Mouse (Mus musculus): Measurements from ENCODE around the gene Bcl11a.

Bcl11a gene

DNA sequence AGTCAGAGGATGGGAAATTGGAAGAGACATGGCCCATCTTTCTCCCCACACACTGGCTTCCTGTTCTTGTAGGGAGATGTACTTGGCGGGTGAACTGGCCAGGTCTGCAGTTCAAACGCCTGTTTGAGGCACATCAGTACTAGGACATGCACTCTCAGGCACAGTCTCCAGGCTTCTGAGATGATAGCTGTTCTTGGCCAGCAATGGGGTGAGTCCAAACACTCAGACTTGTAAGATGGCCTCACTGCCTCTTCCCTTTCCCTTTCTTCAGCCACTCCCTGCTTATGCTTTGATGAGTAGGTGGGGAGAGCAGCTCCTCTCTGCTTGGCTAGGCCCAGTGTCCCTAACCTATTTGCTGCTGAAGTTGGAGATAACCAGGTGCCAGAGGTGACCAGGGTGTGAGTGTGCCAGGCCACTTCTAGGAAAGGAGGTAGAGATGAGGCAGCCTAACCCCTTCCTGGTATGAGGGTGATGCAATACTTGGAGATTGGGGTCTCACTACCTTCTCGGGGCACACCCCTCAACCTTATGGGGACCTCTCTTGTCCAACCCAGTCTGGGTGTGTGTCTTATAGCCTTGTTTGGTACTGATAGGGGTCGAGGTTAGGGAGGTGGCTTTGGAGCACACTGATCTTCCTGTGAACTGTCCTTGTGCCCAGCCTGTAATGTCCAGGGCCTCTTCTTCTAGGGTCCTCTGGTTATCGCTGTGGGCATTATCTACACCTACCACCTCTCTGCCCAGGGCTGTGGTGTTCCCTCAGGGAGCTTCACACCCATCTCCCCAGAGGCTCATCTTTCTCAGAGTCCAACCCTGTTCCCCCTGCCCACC lies 51.7 kb downstream of the Bcl11a start:
- DNase-seq (ENCODE audit: low spot score in 2 of 2): no peak

DNA sequence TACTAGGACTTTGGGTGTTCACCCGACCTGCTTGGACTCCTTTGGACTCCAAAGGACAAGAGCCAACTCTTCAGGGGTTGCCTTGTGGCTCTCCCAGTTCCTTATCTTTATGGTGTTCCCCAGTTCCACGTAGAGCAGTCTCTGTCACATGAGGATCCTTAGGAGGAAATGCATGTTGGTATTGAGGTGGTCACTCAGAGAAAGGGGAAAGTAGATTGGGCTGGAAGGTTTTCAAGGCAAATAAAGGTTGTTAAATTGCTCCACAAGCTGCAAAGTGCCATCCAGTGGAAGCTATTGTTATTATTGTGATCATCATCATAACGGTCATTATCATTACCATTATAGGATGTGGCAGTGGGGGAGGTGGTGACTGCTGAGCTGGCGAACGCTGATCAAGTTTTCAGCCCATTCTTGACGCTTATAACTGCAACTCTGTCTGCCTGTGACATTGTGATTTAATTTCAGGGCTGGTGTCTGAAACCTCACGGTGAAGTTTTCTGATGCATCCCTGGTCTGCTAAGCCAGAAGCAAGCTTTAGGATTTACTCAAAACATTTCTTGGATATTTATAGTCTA lies 52.4 kb downstream of the Bcl11a start:
- DNase-seq (ENCODE audit: low spot score in 2 of 2): no peak

GRCm38 (mm10) chr11:24131818-24132217 lies 54.0 kb downstream of the Bcl11a start:
- no peak for DNase-seq (ENCODE audit: low spot score in 2 of 2)

DNA sequence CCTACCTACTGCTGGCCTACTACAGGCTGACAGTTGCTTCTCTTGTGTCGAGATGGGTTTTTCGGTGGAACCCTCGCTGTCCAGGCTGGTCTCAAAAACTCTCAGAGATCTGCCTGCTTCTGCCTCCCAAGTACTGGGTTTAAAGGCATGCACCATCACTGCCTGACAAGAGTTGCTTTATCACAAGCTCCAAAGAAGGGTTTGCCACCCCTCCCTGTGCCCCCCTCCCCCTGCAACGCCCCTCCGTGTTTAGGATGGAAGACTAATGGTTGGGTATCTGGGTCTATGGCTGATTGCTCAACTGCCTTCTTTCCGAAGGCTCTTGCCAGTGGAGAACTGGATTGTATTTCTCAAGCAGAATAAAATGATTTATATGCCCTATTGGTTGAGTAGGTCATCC lies 54.5 kb downstream of the Bcl11a start:
- DNase-seq (ENCODE audit: low spot score in 2 of 2): no peak

- DNase-seq (ENCODE audit: low spot score in 2 of 2): no peak
Observed at GRCm38 (mm10) chr11:24132853-24133252, 55.0 kb downstream of the Bcl11a start.

DNA sequence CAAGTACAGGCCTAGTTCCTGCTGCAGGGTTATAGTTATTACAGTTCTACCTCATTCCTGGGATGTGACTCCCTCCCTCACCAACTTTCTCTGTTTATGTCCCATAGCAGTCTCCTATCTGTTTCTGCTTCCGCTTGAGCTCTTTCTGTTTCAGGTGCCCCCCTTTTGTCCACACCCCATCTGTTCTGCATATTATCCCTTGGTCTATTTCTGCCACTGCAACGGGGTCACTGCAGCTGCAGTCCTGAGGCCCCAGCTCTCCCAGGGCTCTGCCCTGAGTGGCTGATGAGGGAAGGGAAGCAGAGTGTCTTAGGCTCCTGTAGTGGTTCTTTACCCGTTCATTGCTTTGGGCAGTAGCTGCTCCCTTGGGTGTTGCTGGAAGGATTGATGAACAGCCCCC lies 55.6 kb downstream of the Bcl11a start:
- DNase-seq (ENCODE audit: low spot score in 2 of 2): no peak

- no peak for DNase-seq (ENCODE audit: low spot score in 2 of 2)
Observed at GRCm38 (mm10) chr11:24133928-24134327, 56.1 kb downstream of the Bcl11a start.

GRCm38 (mm10) chr11:24135244-24135643 lies 57.4 kb downstream of the Bcl11a start:
- no peak for DNase-seq (ENCODE audit: low spot score in 2 of 2)

DNA sequence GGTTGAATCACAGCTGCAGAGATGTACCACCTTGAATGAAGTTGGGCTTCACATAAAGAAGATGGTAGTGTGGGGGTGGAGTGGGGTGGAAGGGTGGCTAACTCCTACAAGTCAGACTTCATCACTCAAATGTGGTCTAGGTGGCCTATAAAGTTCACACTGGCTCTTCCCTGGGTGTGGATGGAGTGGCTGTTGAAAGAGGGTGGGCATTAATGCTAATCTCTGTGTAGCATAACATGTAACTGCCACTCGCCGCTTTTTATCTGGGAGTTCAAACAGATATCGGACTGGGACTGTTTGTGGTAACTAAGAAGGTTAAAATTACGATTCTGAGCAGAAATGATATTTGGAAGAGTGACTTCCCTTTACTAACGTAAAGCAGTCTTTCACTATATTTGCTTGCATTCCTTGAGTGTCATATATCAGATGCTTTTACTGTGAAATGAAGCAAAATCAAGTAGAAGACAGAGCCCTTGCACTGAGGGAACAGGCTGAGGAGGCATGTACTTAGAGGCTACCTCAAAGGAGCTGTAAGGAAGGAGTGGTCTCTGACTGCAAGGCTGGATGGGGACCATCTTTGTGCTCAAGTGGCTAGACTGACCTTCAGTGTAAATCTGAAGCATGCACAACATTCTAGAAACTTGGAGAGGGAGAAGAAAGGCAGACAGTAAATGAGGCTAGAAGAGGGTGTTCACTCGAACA lies 58.4 kb downstream of the Bcl11a start:
- no peak for DNase-seq (ENCODE audit: low spot score in 2 of 2)

DNA sequence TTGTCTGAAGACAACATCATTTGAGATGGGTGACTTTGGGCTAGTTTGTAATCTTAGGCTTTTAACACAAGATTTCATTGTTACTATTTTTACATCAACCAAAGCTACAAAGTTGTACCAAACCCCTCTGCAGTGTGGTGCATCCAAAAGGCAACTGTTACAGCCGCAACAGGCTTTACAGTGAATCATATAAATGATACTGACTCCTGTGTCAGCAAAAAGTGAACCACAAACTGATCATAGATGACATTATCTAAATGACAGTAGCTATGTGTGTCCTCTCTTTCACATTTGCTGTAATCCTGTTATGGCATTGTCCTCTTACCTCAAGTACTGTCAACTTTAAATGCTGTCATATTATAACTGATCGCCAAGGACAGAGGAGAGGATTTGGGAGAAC lies 60.0 kb downstream of the Bcl11a start:
- DNase-seq (ENCODE audit: low spot score in 2 of 2): no peak

DNA sequence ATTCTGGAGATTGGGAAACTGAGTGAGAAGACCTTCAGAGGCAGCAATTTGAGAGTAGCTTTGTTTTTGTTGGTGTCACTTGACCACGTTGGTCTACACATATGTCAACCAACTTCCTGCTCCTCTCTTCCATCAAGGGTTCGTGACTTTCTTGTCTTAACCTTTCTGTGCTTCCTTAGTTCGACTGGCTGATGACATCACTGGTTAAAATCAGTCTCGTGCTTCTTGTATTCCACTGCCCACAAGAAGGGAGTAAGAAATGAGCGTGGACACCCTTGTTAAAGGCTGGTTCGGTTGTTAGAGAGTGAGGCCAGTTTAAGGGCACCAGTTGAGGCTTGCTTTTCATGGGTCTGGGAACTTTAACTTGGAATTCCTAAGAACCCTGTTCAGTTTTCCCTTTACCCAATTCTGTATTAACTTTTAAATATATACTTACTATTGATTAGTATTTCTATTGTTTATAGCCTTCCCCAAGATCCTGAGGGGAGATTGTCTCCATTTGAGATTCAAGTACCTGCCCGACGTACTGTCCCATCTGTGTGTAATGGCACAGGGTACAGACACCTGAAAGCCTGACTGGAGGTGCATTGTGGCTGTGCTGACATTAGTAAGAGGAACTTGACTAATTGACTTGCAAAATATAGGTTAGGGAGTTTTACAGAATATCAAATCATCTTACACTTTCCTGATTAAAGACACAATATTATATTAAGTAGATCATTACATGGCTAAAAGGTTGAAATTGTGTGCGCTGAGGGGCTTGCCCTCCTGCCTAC lies 60.9 kb downstream of the Bcl11a start:
- no peak for DNase-seq (ENCODE audit: low spot score in 2 of 2)

GRCm38 (mm10) chr11:24139432-24139831 lies 61.6 kb downstream of the Bcl11a start:
- DNase-seq (ENCODE audit: low spot score in 2 of 2): no peak

DNA sequence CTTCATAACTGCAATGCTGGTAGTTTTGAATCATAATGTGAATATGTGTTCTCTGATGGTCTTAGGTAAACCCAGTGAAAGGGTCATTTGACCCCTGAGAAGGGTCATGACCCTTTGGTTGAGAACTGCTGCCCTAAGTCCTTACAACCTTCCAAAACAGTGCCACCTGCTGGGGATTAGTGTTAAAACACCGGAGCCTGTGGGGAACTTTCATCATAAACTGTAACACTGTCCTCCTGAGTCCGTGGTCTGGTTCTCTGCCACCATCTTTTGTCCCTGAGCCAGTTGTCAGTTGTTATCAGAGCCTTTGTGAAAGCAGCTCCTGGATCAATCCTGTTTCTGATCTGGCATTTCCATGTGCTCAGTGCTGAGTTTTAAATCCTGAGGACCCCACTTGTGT lies 62.1 kb downstream of the Bcl11a start:
- no peak for DNase-seq (ENCODE audit: low spot score in 2 of 2)

DNA sequence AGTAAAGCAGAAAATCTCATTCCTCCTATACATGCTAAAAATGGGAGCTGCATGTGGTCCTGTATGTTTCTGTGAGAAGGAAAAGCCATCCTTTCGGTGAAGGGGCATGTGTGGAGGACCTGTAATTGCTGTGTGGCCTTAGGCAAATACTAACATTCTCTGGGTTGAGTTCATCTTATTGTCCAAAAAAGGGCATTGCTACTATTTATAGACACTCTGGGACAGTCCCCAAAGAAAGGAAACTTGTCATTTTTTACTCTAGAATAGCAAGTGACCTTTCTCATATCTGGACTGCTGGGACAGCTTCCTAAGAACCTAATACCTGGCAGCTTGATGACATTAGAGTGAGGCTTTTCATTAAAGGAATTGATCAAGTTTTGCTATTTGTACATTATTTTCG lies 63.1 kb downstream of the Bcl11a start:
- DNase-seq (ENCODE audit: low spot score in 2 of 2): no peak

- no peak for DNase-seq (ENCODE audit: low spot score in 2 of 2)
Observed at GRCm38 (mm10) chr11:24141479-24142251, 63.8 kb downstream of the Bcl11a start.

GRCm38 (mm10) chr11:24142316-24142715 lies 64.5 kb downstream of the Bcl11a start:
- DNase-seq (ENCODE audit: low spot score in 2 of 2): no peak

- DNase-seq (ENCODE audit: low spot score in 2 of 2): no peak
Observed at GRCm38 (mm10) chr11:24144159-24144946, 66.5 kb downstream of the Bcl11a start.

DNA sequence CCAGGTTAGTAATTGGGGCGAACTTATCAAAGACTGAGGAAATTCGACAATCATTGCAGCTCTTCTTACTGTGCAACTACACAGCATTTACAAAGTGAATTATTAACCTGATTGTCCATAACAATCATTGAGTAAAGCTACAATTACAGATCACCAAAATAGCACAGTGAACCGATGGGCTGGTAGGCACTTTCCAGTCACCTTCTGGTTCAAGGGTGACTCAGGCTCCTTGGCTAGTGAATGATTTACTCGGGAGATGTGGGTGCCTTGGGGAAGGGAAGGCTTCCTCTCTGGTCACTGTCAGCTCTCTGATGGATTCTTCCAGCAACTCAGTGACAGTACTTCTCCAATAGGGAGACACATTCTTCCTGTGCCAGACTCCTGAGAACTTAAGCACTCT lies 68.2 kb downstream of the Bcl11a start:
- DNase-seq (ENCODE audit: low spot score in 2 of 2): no peak

DNA sequence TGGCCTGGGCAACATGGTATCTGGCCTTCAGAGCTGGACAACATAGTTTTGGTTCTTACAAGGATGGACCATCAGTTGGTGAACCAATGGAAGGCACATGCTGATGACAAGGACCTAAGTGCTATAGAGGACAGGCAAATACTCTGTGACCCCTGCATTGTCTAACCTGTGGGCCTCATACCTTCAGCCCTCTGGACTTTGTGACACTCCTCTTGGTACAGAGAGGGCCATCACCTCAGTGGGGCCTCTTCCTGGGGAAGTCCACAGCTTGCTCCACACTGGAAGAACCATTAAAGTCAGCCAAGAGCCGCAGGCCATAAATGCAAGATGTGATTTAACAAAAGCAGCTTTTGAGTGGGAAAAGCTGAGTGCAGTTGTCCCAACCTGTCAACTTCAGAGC lies 68.6 kb downstream of the Bcl11a start:
- DNase-seq (ENCODE audit: low spot score in 2 of 2): no peak

GRCm38 (mm10) chr11:24147698-24148097 lies 69.8 kb downstream of the Bcl11a start:
- no peak for DNase-seq (ENCODE audit: low spot score in 2 of 2)

DNA sequence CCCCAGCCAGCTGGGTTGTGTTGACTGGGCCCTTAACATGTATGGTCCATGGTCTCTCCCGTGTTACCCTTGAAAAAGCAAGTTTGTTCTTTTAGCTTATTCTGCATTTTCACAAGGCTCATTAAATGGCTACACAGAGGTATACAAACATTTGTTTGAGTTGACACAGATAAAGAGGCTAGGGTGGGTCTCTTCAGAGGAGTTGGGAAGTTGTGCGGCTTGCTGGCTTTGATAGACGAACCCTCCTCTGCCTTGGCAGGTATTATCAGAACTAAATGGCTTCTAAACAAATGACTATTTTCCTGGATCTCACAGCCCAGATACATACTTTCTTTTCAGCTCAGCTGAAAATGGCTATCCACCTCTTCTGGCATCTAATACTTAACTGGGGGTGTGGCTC lies 70.7 kb downstream of the Bcl11a start:
- no peak for DNase-seq (ENCODE audit: low spot score in 2 of 2)

Measured in spleen, postnatal 14 days (tissue).